Mouse (Mus musculus) NIH3T3 (cell line): ENCODE measurements around the gene Esr1.

ENCODE experiments used
- DNase-seq: peaks from one replicate; pipeline ENCODE4 v3.0.0-alpha.2; 2012; ENCODE audit warnings: low read depth

Gene Esr1

GRCm38 (mm10) chr10:4841039-4841438 is 229.6 kb downstream of the Esr1 start:
- no peak for DNase-seq

- no peak for DNase-seq
Measured at GRCm38 (mm10) chr10:4847523-4847922, 236.1 kb downstream of the Esr1 start.

GRCm38 (mm10) chr10:4849881-4850280 is 238.5 kb downstream of the Esr1 start:
- DNase-seq = peak; percentile 14

GRCm38 (mm10) chr10:4875076-4875737 is 263.8 kb downstream of the Esr1 start:
- DNase-seq = no peak

GRCm38 (mm10) chr10:4881391-4881790 is 270.0 kb downstream of the Esr1 start:
- no peak for DNase-seq

GRCm38 (mm10) chr10:4885506-4885905 is 274.1 kb downstream of the Esr1 start:
- no peak for DNase-seq

GRCm38 (mm10) chr10:4885961-4886360 is 274.6 kb downstream of the Esr1 start:
- no peak for DNase-seq

DNA sequence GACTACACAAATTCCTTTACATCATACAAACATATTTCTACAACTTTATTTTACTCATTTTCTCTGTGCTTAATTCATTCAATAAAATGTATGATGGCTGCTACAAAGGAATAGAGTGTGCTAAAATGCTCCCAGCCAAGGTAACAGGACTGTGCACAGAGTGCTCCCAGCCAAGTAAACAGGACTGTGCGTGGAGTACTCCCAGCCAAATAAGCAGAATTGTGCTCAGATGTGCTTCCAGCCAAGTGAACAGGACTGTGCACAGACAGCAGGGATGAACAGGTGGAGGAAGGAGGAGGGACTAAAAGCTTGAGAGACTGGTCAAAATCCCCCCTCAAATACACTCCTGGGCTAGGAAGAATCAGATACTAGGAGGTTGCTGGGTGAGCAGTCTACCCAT is 282.1 kb downstream of the Esr1 start:
- no peak for DNase-seq

- DNase-seq = no peak
Measured at GRCm38 (mm10) chr10:4897789-4898188, 286.4 kb downstream of the Esr1 start.

- no peak for DNase-seq
Measured at GRCm38 (mm10) chr10:4900324-4900723, 288.9 kb downstream of the Esr1 start.

- no peak for DNase-seq
Measured at GRCm38 (mm10) chr10:4909271-4909670, 297.9 kb downstream of the Esr1 start.

- DNase-seq = no peak
Measured at GRCm38 (mm10) chr10:4910451-4910850, 299.1 kb downstream of the Esr1 start.

GRCm38 (mm10) chr10:4919046-4919445 is 307.7 kb downstream of the Esr1 start:
- no peak for DNase-seq

DNA sequence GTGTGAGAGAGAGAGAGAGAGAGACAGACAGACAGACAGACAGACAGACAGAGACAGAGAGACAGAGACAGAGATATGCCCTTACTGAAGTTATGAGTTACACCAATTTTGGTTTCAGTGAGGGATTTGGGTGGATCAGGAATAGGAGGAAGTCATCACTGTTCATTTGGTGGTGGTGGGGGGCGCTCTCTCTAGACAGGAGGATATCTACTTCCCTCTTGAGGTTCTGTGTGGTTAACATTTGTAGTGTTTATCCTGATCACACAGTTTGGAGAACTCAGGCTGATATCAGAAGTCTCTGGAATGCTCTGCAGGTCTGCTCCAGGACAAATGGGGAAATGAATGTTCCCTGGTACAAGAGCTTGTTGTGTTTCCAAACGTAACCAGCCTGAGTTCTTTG is 312.2 kb downstream of the Esr1 start:
- DNase-seq = no peak

GRCm38 (mm10) chr10:4924391-4924790 is 313.0 kb downstream of the Esr1 start:
- no peak for DNase-seq

DNA sequence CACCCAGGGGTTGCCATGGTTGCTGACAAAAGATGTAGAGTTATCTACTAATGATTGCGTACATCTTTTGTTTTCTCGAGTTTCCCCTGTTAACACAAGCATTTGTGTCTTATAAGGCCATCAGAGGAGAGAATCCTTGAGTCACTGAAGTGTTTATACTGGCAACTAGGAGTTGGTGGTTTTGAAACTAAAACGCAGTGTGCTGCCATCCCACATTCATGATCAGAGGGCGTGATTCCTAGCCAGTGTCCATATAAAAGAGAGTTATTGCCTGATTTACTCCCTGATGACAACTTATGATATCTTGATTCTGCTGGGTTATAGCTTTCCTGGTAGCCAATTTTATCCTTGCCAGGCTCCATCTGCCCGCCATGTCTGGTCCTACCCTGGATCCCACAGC is 331.8 kb downstream of the Esr1 start:
- peak; percentile 7 for DNase-seq

- DNase-seq = no peak
Measured at GRCm38 (mm10) chr10:4944725-4945124, 333.3 kb downstream of the Esr1 start.

DNA sequence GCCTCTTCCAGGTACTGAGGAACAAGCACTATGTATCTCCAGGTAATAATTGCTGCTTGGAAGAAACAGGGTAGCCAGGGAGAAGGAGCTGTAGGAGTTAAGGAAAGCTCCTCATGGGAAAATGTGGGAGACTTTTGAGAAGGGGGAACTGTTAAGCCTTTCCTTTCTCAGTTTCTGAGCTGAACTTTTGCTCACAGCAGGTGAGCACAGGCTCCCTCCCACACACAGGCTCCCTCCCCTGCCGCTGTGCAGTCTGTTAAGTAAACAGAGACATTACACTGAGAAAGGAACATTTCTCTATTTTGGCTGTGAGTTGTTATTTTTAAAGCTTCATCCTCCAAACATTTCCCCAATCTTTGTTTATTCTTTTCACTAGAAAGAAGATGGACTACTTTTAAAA is 354.4 kb downstream of the Esr1 start:
- no peak for DNase-seq

- DNase-seq = no peak
Measured at GRCm38 (mm10) chr10:4971156-4971555, 359.8 kb downstream of the Esr1 start.

DNA sequence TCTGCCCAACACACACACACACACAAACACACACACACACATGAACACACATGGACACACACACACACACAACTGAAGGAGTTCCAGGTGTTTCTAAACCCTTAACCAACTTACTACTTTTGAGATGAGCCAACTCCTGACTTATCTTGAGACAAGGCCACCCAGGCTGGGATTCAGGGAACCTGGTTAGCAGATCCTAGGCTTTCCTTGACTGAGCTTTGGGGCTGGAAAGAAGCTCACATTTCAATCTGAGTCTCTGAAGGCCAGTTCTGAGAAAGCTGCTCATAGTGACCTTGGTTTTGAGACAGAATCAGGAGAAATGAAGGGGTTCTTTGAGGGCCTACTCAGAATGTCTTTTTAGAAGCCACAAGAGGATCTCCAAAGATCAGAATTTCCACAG is 360.2 kb downstream of the Esr1 start:
- no peak for DNase-seq

- DNase-seq = no peak
Measured at GRCm38 (mm10) chr10:4972026-4972425, 360.6 kb downstream of the Esr1 start.

DNA sequence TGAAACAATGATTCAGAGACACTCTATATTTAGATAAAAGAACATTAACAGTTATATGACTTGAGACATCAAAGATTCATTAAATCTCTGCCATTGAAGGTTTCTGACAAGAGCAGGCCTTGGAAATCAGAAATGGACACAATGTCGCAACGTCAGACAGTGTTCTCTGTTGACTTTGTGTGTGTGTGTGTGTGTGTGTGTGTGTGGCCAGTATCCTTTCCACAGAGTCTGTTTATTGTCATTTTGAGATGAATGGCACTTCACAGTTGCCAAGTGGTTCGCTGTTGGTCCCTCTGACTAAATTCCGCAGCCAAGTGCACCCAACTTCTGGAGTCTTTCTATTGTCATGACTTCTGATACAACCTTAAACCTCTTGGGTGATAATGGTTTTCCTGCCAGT is 362.9 kb downstream of the Esr1 start:
- no peak for DNase-seq

GRCm38 (mm10) chr10:4976557-4976956 is 365.2 kb downstream of the Esr1 start:
- no peak for DNase-seq

DNA sequence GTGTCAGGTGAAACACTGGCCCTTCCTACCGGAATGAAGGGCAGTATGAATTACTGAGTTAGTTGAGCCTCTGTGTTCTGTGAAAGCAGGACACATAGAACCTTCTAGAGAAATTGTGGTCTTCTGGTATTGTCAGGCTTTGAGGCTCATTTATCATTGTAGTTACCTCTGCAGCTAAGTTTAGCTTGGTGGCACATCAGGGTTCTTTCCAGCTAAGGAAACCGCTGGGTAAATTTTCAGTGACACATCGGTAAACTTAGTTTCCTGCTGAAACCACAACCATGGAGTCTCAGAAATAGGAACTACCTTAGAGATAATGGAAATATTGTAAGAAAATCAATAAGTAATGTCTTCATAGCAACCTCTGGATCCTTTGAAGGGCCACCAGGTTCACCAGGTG is 366.0 kb downstream of the Esr1 start:
- no peak for DNase-seq

- DNase-seq = peak; percentile 68
Measured at GRCm38 (mm10) chr10:4983919-4984318, 372.5 kb downstream of the Esr1 start.
